ENCODE assay signal across 8 mouse cellular contexts in the genomic region with DNA sequence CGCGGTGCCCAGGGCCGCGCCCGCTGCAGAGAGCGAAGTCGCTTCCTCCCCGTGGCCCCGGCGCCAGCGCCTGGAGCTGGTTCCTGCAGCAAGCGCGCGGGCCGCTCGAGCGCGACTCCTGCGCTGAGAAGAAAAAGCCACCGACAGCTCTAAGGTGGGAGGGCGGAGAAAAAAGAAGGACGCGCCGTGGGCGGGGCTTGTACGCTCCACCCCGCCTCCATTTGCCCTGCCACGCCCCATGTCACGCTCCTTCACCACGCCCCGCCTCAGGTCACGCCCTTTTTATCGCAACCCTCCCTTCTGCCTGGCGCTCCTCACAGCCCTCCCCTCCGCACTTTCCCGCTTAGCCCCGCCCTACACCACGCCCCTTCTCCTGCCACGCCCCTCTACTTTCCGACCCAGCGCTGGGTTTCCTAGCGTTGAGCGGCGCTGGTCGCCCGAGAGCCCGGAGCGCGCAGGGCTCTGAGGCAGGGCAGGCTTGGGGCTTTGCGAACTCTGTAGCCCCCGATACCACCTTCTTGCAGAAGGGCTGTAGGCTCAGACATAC. TPM values are rescaled to one million over a fixed set of nuclear protein-coding genes. Genes with fewer than 3 reads are reported as not detected.
A peak's percentile ranks its signal among the peaks of the same experiment; 100 is the strongest.
DNase-seq lines count a peak whose midpoint lies in the region; ATAC-seq lines count a peak whose summit lies in the region.

Gene Spsb1 (minus strand): TSS at position 151 of the 547 bp plus-strand sequence.

- H3K9ac ChIP-seq in heart, embryonic 14.5 days (ENCODE audit: low read length): peak within 1 kb of the TSS; percentile 76
- peak within 1 kb of the TSS; percentile 44 for H3K9ac ChIP-seq in liver, embryonic 13.5 days
- H3K9ac ChIP-seq in stomach, embryonic 16.5 days (ENCODE audit: low read length): peak within 1 kb of the TSS; percentile 91

- WGBS in heart, embryonic 14.5 days: 0% methylated on average over 41 of the region's 51 CpGs
- WGBS in liver, embryonic 13.5 days (ENCODE audit: insufficient replicate concordance): 2% methylated on average over 48 of the region's 51 CpGs
- WGBS in stomach, embryonic 16.5 days: under 1% methylated on average over 51 of the region's 51 CpGs

- peak; percentile 98 for DNase-seq in CD4-positive helper T cell, adult 2 months (ENCODE audit: low read depth, low spot score)
- DNase-seq in fibroblast of lung, adult 2 months (ENCODE audit: low read depth): peak; percentile 92
- peak; percentile 98 for DNase-seq in kidney, postnatal 14 days
- peak; percentile 93 for DNase-seq in liver, embryonic 13.5 days
- DNase-seq in neural tube, embryonic 10.5 days (ENCODE audit: extremely low spot score, low spot score): peak; percentile 99

- H3K4me2 ChIP-seq in heart, embryonic 14.5 days (ENCODE audit: low read length): peak within 1 kb of the TSS; percentile 98
- H3K4me2 ChIP-seq in liver, embryonic 13.5 days: peak within 1 kb of the TSS; percentile 85
- H3K4me2 ChIP-seq in stomach, embryonic 16.5 days (ENCODE audit: low read depth, low read length): peak within 1 kb of the TSS; percentile 100

- no peaks in the 10 kb centered on the region for H3K36me3 ChIP-seq in heart, embryonic 14.5 days (ENCODE audit: control insufficient read depth, insufficient read depth, low read length)
- no peaks in the 10 kb centered on the region for H3K36me3 ChIP-seq in liver, embryonic 13.5 days
- no peaks in the 10 kb centered on the region for H3K36me3 ChIP-seq in stomach, embryonic 16.5 days (ENCODE audit: control insufficient read depth, insufficient read depth, low read length)

- H3K27ac ChIP-seq in brown adipose tissue, adult 24 weeks (replicated peaks; ENCODE audit: low read depth, low read length): peak within 1 kb of the TSS; percentile 37
- peak within 1 kb of the TSS; percentile 24 to 45; a peak in 3 of 4 replicates for H3K27ac ChIP-seq in heart, embryonic 14.5 days (replicated peaks in 1 of 2; ENCODE audit: control insufficient read depth in 1 of 2, insufficient read depth in 1 of 2, low read depth in 2 of 2, low read length in 2 of 2)
- no peak within 1 kb of the TSS for H3K27ac ChIP-seq in liver, embryonic 13.5 days
- H3K27ac ChIP-seq in stomach, embryonic 16.5 days (ENCODE audit: low read length): peak within 1 kb of the TSS; percentile 76

- peaks cover 23% of the 10 kb centered on the region for H3K27me3 ChIP-seq in heart, embryonic 14.5 days (ENCODE audit: control insufficient read depth, insufficient read depth, low read length)
- H3K27me3 ChIP-seq in liver, embryonic 13.5 days: peaks cover 80% of the 10 kb centered on the region
- peaks cover 17% of the 10 kb centered on the region; the same call in 1 of the 2 replicates for H3K27me3 ChIP-seq in stomach, embryonic 16.5 days (ENCODE audit: control insufficient read depth, insufficient read depth, low read length)

- H3K4me1 ChIP-seq in brown adipose tissue, adult 24 weeks (ENCODE audit: control insufficient read depth, insufficient read depth, insufficient read length, low read length): peaks cover 19% of the 10 kb centered on the region
- peaks cover 9 to 13% of the 10 kb centered on the region in 2 experiments for H3K4me1 ChIP-seq in heart, embryonic 14.5 days (ENCODE audit: control insufficient read depth in 2 of 2, insufficient read depth in 2 of 2, low read length in 2 of 2)
- peaks cover 21% of the 10 kb centered on the region for H3K4me1 ChIP-seq in liver, embryonic 13.5 days (replicated peaks)
- H3K4me1 ChIP-seq in stomach, embryonic 16.5 days (ENCODE audit: control insufficient read depth, insufficient read depth, low read length): peaks cover 12% of the 10 kb centered on the region; the same call in 1 of the 2 replicates

- peak; percentile 95 for ATAC-seq in heart, embryonic 14.5 days (ENCODE audit: insufficient number of reproducible peaks, insufficient read depth, low FRiP score, low read depth)
- ATAC-seq in liver, embryonic 13.5 days (ENCODE audit: low read depth): peak; percentile 91
- peak; percentile 96 for ATAC-seq in stomach, embryonic 16.5 days (ENCODE audit: insufficient read depth, low FRiP score)

- no peaks in the 10 kb centered on the region for H3K9me3 ChIP-seq in heart, embryonic 14.5 days (ENCODE audit: control insufficient read depth, low read length)
- H3K9me3 ChIP-seq in liver, embryonic 13.5 days (replicated peaks): no peaks in the 10 kb centered on the region
- H3K9me3 ChIP-seq in stomach, embryonic 16.5 days (replicated peaks; ENCODE audit: control insufficient read depth, low read length): no peaks in the 10 kb centered on the region

- peak within 1 kb of the TSS; percentile 68 for H3K4me3 ChIP-seq in brown adipose tissue, adult 24 weeks (ENCODE audit: insufficient read depth, low read depth, low read length)
- peak within 1 kb of the TSS; percentile 61 to 75 for H3K4me3 ChIP-seq in heart, embryonic 14.5 days (ENCODE audit: control insufficient read depth in 1 of 2, insufficient read depth in 1 of 2, low read depth in 1 of 2, low read length in 2 of 2)
- H3K4me3 ChIP-seq in liver, embryonic 13.5 days (replicated peaks): peak within 1 kb of the TSS; percentile 60
- peak within 1 kb of the TSS; percentile 71 for H3K4me3 ChIP-seq in stomach, embryonic 16.5 days (replicated peaks; ENCODE audit: low read length)

RNA-seq across cellular contexts. Expression of gene Spsb1, which starts in this region (rescaled TPM):
- polyA plus RNA-seq in brown adipose tissue, adult 24 weeks (2012; ENCODE audit: insufficient read depth, insufficient read length, missing spikeins): 24.3 and 32.5 TPM in 2 replicates
- 6.0 and 6.3 TPM in 2 replicates for polyA plus RNA-seq in heart, embryonic 14.5 days (2014; fragmentation: Nextera tagmentation; extraction: Ambion mirVana)
- 0.61 and 0.97 TPM in 2 replicates for polyA plus RNA-seq in liver, embryonic 13.5 days (2015; fragmentation: Nextera tagmentation; extraction: Ambion mirVana)
- 14.6 and 17.0 TPM in 2 replicates for polyA plus RNA-seq in stomach, embryonic 16.5 days (2015; fragmentation: Nextera tagmentation; extraction: Ambion mirVana)

Comparison
In these comparisons a context has a peak if more than half of its experiments do, and no peak if none do; other contexts are left out.
1. Peak in DNase-seq, ATAC-seq, H3K4me3 ChIP-seq, H3K9ac ChIP-seq and H3K4me2 ChIP-seq in liver, embryonic 13.5 days; RNA of the gene not detected or under 1 TPM.